Mouse (Mus musculus) MEL-GATA-1-ER (cell line): ENCODE measurements around the gene Agl.
"Not testable (repeated sequence)": the region's sequence is repeated elsewhere in the genome, so short reads cannot be mapped to it uniquely, and the experiment has no call there.

Experiments
- DNase-seq: peaks from one replicate; pipeline ENCODE4 v3.0.0-alpha.2; 2012; ENCODE audit warnings: low read depth; ENCODE audit errors: extremely low read depth

Gene Agl

DNA sequence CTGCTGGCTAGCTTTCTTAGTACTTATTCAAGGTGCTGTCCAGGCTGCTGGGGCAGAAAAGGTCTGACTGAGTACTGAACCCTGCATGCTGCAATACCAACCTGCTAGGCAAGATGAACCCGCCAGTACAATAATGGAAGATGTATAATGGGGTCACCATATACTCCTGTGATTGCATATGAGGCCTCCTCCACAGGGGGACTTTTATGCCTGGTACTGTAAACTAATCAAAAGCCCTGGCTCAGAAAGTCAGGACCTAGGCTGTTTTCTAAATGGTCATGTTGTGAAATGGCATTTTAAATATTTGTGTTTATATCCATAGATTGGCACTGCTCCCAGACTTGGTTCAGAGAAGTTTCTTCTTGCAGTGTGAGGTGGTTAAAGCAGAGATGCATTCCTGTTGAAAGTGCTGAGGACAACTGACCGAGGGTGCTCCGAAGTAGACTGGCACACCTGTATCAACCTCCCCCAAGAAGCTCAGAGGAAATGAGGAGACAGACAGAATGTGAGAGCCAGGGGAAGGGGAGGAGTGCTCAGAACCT is 8.8 kb upstream of the Agl start:
- DNase-seq, result no peak

DNA sequence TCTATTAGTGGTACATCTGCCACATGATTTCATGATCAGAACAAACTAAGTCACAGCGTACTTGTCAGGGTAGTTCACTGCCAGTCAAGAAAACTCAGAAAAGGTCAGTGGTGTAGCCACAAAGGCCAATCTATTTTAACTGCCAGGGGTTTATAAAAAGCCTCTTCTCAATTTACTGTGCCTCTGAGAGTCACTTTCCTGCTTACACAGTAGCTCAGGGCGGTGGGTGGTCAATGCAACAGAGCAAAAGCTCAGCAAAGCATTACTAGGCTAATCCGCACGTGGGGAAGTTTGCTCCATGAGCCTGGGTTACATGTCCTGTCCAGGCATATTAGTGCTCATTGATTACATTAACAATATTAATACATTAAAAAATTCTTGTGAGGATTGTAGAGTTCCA is 8.0 kb upstream of the Agl start:
- DNase-seq, result no peak

DNA sequence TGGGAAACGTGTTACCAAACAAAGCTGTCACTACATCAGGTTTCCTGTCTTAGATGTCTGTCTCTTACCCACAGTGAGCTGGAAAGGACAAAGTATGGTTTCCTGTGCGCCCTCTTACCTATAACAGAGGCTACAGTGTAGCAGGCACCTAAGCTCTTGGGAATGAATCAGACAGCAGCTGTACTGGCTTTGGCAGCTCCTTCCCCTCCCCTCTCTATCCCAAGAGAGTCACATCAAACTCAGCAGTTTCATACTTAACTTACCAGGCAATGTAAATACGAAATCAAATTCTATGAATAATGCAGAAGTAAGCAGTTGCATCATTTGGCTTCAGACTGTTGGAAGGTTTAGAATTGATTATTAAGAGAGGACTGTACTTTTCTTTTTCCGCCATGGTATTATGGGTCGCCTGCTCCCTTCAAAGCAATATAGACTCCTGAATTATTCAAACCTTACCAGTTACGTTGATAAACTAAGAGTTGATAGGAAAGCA is 7.4 kb upstream of the Agl start:
- DNase-seq, result no peak

DNA sequence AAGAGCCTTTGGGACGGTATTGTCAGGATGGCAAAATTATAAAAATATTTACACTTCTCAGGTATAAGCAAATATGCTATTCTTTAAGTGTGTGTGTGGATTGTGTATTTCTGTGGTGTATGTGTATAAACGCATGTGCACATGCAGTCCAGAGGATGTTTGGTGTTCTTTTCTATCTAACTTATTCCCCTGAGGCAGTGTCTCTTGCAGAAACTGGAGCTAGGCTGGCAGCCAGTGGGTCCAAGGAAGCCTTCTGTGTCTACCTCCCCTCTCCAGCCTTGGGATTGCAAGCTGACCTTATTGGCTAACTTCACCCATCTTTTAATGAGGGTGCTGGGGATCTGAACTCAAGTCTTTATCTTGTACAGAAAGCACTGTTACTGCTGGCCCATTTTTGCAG is 5.0 kb upstream of the Agl start:
- DNase-seq, result no peak

DNA sequence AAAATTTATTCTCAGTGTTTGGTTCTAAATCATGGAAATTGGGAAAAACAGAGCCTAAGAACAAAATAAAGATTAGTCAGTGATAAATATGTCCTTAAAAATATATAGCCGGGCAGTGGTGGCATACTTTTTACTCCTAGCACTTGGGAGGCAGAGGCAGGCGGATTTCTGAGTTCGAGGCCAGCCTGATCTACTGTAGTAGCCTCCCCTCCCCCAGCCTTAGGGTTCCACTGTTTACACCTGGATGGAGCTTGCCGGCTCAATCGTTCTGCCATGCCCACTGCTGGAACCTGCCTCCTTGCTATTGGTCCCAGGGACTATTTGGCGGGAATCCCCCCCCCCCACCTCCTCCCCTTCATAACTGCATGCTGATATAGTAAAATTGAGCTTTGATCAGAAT is 2.4 kb upstream of the Agl start:
- DNase-seq, result not testable (repeated sequence)

DNA sequence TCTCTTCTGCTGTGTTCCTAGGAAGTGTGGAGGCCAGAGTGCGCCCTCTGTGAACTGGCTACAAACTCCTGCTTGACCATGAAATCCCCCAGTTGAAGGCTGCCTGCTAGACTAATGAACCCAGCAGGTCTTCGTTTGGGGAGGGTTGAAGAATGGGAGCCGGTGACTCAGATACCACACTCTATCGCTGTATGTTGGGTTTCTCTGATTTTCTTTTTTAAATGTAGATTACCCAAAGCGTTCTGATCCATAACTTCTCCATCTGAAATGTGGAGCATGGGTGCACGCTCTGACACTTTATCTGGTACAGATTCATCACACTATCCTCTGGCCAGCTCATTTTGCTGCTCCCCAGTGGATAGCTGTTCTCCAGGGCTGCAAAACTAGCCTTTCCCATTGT is 1.3 kb upstream of the Agl start:
- DNase-seq, result no peak

DNA sequence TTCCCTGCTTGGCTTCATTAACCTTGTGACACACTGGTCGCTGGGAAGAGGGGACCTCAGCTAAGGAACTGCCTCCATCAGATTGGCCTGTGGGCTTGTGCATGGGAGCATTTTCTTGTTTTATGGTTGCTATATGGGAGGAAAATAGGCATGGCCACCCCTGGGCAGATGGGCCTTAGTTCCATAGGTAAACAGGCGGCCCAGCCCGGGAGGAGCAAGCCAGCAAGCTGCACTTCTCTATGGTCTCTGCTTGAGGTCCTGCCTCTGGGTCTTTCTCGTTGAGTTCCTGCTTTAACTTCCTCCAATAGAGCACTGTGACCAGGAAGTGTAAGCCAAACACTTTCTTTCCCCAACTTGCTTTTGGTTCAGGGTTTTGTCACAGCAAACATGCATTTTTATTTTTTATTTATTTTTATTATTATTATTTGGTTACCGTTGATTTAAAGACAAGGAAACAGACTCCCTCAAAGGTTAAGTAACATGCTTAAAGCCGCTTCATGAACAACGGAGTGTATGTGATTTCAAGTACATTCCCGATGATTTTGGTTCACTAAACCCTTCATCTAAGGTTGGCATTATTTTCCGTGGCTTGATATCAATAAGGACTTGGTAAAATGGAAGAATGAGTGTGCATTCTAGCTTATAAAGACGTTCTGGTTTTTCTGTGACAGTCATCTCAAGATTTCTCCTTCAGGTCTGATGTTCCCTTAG is 696 bp upstream of the Agl start:
- DNase-seq, result peak; percentile 77

DNA sequence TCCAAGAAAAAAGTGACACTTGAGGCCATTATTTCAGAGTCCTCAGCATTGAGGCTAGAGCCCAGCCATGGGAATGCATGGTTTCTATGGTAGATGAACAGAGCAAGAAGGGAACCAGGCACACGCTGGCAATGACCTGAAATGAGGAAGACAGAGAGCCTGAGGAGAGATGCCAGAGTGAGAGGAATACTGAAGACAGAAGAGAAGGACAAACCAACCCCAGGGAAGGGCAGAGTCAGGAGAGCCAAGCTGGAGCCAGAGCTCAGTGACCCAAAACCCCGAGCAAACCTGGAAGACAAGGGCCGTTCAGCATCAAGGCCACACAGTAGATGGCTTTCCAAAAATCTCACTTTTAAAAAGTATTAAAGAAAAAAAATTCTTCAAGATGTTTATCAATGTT is 2.1 kb downstream of the Agl start:
- no peak for DNase-seq

DNA sequence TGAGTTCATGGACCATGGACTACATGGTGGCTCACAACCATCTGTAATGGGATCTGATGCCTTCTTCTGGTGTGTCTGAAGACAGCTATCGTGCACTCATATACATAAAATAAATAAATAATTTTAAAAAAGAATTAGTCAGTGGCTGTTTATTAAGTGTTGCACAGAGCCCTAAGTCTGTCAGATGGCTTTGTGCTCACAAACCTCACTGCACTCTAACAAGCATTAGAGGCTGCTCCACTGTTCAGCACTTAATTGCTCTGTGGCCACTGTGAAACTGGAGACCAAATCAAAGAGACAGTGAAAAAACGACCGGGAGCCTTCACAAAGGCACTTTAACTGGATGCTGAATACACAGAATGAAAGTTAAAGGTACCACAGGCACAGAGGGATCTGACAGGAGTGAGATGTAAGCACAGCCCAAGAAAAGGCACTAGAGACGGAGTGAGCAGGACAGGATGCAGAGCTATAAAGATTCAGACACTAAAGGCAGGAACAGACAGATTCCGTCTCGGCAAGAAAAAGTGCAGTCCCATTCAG is 3.1 kb downstream of the Agl start:
- DNase-seq, result no peak

DNA sequence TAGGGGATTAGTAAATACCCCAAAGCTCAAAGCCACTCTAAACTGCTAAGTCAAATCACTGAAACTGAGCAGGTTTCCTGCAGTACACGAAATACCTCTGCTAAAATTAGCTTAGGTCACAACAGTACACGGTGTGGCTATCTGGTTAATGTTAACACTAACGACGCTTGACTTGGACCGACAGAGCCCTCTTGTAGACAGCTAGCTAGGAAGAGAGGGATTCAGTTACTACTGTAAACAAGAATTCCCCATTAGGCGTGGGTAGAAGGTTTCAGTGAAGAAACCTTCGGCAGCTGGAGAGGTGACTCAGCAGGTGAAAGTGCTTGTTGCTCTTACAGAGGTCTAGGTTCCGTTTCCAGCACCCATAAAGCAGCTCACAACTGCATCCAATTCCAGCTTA is 6.2 kb downstream of the Agl start:
- no peak for DNase-seq

DNA sequence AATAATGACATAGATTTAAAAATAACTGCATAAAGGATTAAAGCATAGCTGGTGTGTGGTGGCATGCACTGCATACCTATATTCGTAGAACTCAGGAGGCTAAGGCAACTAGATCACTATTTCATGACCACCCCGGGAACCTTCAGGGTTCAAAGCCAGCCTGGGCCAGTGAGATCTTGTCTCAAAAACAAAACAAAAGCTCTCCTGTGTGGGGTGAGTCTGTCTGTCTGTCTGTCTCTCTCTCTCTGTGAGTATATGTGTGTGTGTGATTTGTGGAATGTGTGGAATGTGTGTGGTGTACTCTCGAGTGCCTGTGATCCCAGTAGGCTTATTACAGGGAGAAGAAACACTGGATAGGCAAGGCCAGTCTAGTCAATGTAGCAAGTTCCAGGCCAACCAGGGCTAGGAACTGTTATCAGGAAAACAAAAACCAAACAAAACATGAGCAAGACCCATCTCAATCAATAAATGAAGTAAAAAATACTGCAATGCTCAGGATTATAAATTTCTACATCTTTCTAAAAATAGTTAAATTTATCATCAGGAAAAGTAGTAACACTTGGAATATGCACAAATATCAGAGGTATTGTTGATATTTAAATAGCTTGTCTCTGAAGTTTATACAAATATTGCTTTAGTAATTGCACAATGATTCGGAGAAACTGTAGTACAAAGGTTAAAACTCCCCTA is 9.0 kb downstream of the Agl start:
- no peak for DNase-seq

DNA sequence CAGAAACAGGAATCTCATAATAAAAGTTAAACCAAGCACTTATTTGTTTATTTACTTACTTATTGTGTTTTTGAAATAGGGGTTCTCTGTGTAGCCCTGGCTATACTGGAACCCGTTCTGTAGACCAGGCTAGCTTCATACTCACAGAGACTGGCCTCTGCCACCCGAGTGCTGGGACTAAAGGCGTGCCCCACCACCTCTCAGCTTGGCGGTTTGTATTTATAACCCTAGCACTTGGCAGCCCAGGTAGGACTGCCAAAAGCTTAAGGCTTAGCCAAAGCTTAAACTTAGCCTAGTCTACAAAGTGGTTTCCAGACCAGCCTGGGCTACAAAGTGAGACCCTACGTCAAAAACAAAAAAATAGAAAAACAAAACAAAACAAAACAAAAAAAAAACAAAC is 19.1 kb downstream of the Agl start:
- no peak for DNase-seq

DNA sequence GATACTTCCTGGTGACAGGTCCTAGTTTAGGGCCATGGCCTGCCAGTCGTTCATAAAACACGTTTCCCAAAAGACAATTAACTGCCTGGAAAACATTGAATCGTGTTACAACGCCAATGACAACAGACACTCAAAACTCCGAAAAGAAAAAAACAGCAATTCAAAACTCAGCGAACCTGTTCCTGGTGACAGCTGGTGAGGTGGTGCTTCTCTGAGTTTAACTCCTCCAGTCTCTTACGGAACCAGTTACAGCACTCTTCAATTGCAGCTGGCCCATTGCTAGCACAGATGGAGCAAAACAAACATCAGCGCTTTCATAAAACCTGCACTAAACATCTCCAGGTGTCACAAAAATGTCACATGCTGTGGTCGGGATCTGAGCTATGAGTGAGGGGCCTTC is 21.4 kb downstream of the Agl start:
- no peak for DNase-seq

DNA sequence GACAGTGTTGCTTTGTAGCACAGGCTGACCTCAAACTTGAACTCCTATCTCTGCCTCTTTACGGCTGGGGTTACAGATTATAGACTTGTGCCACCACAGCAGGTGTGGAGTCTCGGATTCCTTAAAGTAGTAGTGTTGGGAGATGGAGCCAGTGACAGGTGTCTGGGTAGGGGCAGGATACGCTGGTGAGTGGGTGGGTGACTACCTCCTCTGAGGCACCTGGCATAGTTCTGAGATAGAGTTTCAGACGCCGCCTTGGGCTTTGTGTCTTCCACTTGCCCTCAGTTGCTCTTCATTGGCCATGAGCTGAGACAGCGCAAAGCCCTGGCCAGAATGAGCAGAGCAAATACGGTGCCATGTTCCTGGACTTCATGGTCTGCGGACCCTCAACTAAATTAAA is 22.1 kb downstream of the Agl start:
- no peak for DNase-seq

DNA sequence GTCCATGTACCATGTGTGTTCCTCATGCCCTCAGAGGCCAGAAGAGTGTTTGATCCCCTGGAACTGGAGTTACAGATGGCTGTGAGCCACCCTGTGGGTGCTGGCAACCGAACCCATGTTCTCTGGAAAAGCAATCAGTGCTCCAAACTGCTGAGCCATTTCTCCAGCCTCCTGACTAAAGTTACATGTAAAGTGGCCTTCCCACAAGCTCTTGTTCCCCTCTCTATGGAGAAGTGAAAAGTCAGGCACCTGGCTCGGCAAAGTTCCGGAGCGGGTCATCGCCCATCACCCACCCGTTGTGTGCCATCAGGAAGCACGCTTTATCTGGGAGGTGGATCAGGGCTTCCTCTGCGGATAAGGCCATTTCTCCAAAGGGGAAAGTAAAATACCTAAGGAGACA is 23.2 kb downstream of the Agl start:
- no peak for DNase-seq

DNA sequence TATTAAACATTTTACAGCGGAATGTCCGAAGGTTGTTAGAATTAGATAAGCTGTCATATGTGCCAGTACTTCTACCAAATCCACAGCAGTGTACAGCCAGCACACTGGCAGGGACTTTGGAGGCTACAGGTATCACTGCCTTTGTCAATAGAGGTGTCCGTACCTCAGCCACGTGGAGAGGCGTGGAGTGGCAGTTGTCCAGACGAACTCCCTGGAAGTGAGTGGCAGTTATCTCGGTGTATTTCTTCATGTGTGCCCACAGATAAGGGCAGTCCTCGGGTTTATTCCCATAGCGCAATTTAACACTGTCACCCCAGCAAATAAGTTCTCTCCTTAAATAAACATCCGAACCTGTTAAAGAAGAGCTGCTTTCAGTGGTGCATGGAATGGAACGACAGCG is 23.7 kb downstream of the Agl start:
- no peak for DNase-seq

DNA sequence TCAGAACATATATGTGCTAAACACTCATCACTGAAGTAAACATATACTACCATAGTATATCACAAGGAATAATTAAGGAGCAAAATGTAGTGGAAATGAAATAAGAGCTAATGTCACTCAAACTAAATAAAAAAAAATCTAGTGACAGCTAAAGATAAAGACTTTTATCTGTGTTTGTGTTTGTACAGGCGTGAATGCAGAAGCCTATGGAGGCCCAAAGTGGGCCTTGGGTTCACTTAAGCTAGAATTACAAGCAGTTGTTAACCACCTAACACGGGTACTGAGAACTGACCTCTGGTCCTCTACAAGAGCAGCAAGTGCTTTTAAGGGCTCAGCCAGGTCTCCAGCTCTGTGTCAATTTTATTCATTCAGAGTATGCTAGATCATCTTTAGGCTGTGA is 31.0 kb downstream of the Agl start:
- no peak for DNase-seq

DNA sequence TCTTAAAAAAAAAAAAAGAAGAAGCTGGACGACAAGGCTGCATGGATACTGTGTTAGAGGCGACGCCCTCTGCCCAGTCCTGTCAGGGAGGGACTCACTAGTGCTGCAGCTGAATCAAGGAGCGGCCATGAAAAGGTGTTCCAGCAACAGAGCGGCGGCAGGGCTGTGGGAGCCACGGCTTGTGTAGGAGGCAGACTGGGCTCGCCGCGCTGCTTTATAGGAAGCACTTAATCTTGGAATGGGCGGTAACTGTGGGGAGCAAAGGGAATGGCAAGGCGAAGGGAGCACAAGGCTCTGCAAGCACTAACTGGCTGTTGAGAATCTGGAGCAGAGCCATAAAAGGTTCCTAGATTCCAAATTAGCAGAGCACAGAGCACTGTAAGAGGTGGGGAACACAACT is 34.1 kb downstream of the Agl start:
- no peak for DNase-seq

DNA sequence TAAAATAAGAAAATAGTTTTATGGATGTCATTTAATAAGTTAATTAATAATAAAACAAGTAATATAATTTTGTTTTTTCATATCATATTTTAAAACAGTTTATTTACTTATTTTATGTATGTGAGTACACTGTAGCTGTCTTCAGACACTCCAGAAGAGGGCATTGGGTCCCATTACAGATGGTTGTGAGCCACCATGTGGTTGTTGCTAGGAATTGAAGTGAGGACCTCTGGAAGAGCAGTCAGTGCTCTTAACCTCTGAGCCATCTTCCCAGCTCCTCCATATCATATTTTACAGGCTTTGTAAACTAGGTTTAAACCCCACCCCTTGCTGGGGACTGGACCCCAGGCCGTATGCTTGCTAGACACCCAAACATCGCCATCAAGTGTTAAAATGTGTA is 36.4 kb downstream of the Agl start:
- DNase-seq, result no peak

DNA sequence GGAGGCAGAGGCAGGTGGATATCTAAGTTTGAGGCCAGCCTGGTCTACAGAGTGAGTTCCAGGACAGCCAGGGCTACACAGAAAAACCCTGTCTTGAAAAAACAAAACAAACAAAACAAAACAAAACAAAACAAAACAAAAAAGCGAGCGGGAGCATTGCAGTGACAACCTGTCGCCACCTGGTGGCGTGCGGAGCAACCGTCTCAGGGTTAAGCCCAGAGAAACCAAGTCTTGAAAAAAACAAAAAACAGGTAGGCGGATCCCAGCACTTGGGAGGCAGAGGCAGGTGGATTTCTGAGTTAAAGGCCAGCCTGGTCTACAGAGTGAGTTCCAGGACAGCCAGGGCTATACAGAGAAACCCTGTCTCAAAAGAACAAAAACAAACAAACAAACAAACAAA is 41.0 kb downstream of the Agl start:
- DNase-seq, result peak; percentile 17

DNA sequence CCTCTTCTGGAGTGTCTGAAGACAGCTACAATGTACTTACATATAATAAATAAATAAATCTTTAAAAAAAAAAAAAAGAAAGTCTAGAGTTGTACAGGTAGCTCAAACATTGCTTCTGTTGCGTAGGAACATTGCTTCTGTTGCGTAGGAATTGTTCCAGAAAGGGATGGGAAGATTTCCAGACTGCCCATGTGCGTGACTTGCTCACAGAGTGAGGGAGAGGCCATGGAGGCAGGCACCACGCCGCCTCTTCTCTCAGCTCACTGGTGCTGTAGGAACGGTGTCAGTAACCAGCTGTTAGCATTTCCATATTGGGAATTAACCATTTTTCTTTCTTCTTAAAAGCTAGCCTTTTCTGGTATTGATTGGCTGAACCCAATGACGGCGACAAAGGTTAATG is 55.1 kb downstream of the Agl start:
- DNase-seq, result no peak

DNA sequence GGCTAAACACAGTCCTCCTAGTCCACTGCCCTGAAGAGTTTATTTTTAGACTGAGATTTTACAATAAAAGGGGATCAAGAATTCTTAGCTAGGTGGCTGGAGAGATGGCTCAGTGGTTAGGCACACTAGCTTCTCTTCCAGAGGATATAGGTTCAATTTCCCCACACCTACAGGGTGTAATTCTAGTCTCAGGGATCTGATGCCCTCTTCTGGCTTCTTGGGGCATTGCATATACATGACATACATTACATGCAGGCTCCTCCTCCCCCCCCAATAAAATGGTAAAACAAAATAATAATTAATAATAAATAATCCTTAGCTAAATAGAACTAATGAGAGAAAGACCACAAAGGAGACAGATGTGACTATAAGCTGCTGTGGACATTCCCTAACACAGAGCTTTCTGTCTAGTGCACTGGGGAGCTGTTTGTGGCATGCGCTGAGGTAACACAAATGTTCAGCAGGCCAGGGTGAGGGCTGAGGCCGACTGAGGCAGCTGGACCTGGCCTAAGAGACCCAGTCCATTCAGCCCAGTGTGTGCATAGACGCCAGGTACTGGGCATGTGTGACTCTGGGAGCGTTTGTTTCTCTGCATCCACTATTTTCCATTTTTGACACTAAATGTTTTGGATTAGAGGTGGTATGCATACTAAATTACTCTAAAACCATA is 56.6 kb downstream of the Agl start:
- peak; percentile 56 for DNase-seq
